Mouse (Mus musculus): ENCODE results near the gene Elp6. TPM values are rescaled to one million over a fixed set of nuclear protein-coding genes. Genes with fewer than 3 reads are reported as not detected.
A peak's percentile ranks its signal among the peaks of the same experiment; 100 is the strongest.

The Elp6 gene
- polyA plus RNA-seq, 1 experiment from 2014 or later = 17.6 TPM

- H3K4me2 ChIP-seq = no peak overlapping the region
- no peak overlapping the region for H3K4me3 ChIP-seq
- H3K36me3 ChIP-seq = peaks cover 35% of the 10 kb centered on the region
- no peak for ATAC-seq (ENCODE audit: extremely low read depth, insufficient number of reproducible peaks, low FRiP score, low TSS enrichment)
- no peak overlapping the region for H3K27ac ChIP-seq (replicated peaks)
- H3K27me3 ChIP-seq (replicated peaks) = no peaks in the 10 kb centered on the region
- H3K9me3 ChIP-seq = no peaks in the 10 kb centered on the region
- H3K4me1 ChIP-seq = peaks cover 9% of the 10 kb centered on the region
- H3K9ac ChIP-seq = no peak overlapping the region
- WGBS = 69% methylated on average over 10 of the region's 10 CpGs
Observed at GRCm38 (mm10) chr9:110362337-110362736, 57.4 kb downstream of the Elp6 start.

GRCm38 (mm10) chr9:110366746-110367145, 61.8 kb downstream of the Elp6 start:
- Histone ChIP-seq H3K4me2 (no peak overlapping the region), H3K4me3 (no peak overlapping the region), H3K27me3 (replicated peaks) (no peaks in the 10 kb centered on the region), H3K4me1 (peaks cover 13% of the 10 kb centered on the region), H3K9me3 (no peaks in the 10 kb centered on the region), H3K36me3 (peaks cover 29% of the 10 kb centered on the region), H3K27ac (replicated peaks) (no peak overlapping the region), H3K9ac (no peak overlapping the region)
- ATAC-seq (ENCODE audit: extremely low read depth, insufficient number of reproducible peaks, low FRiP score, low TSS enrichment) = no peak; the same call in 1 of the 2 replicates
- 50% methylated on average over 5 of the region's 5 CpGs for WGBS

GRCm38 (mm10) chr9:110369860-110370259, 64.9 kb downstream of the Elp6 start:
- WGBS = 58% methylated on average over 3 of the region's 3 CpGs

More at GRCm38 (mm10) chr9:110369860-110370259, 64.9 kb downstream of the Elp6 start:
- Histone ChIP-seq H3K4me1 (peaks cover 13% of the 10 kb centered on the region), H3K36me3 (peaks cover 36% of the 10 kb centered on the region), H3K9ac (peak overlapping the region; percentile 17), H3K27me3 (replicated peaks) (no peaks in the 10 kb centered on the region), H3K4me3 (no peak overlapping the region), H3K27ac (replicated peaks) (peak overlapping the region; percentile 49; the same call in 1 of the 2 replicates), H3K4me2 (no peak overlapping the region), H3K9me3 (no peaks in the 10 kb centered on the region)
- ATAC-seq (ENCODE audit: extremely low read depth, insufficient number of reproducible peaks, low FRiP score, low TSS enrichment) = no peak

Small RNAs within 50 kb of the gene (microRNA-seq; reads per million reads assigned to microRNA genes)
- 74.2 reads per million, percentile 51 among the genes with 10 or more reads in this experiment for gene Mir6236

Other genes starting within 250 kb of the Elp6 start
- gene Smarcc1, start 187.5 kb upstream of the Elp6 start, polyA plus RNA-seq (2015; fragmentation: Nextera tagmentation; extraction: Ambion mirVana) = 76.9 TPM in 2 replicates
- gene Dhx30, start 187.3 kb upstream of the Elp6 start, polyA plus RNA-seq (2015; fragmentation: Nextera tagmentation; extraction: Ambion mirVana) = 98.0 and 98.2 TPM in 2 replicates
- gene Cspg5, start 61.4 kb upstream of the Elp6 start, polyA plus RNA-seq (2015; fragmentation: Nextera tagmentation; extraction: Ambion mirVana) = 2.3 and 2.7 TPM in 2 replicates
- 18.2 and 19.9 TPM in 2 replicates for gene Scap, start 28.1 kb downstream of the Elp6 start, polyA plus RNA-seq (2015; fragmentation: Nextera tagmentation; extraction: Ambion mirVana)
- 13.1 and 15.4 TPM in 2 replicates for gene Ptpn23, start 103.0 kb downstream of the Elp6 start, polyA plus RNA-seq (2015; fragmentation: Nextera tagmentation; extraction: Ambion mirVana)
- 1.8 and 2.9 TPM in 2 replicates for gene Ngp, start 114.6 kb downstream of the Elp6 start, polyA plus RNA-seq (2015; fragmentation: Nextera tagmentation; extraction: Ambion mirVana)
- gene Klhl18, start 171.5 kb downstream of the Elp6 start, polyA plus RNA-seq (2015; fragmentation: Nextera tagmentation; extraction: Ambion mirVana) = 6.9 and 8.4 TPM in 2 replicates
- 0.38 and 0.51 TPM in 2 replicates for gene Kif9, start 171.8 kb downstream of the Elp6 start, polyA plus RNA-seq (2015; fragmentation: Nextera tagmentation; extraction: Ambion mirVana)
- 19.1 and 20.7 TPM in 2 replicates for gene Setd2, start 227.4 kb downstream of the Elp6 start, polyA plus RNA-seq (2015; fragmentation: Nextera tagmentation; extraction: Ambion mirVana)